Mouse (Mus musculus) stomach, postnatal 0 days (tissue): ENCODE measurements at regions not wholly inside any gene's neighbourhood (a gene's known extent, or its start where the extent isn't known, plus 50 kb on each side); places are given as distances from the start of the nearest gene placed in this dataset.

Source experiments
- CTCF ChIP-seq: IDR thresholded peaks from 2 replicates; pipeline ENCODE4 v1.5.1; 2016; ENCODE audit warnings: antibody characterized with exemption, low read depth, mild to moderate bottlenecking, moderate library complexity
- EP300 ChIP-seq: optimal IDR thresholded peaks from 2 replicates; pipeline ENCODE3; 2016; ENCODE audit warnings: antibody characterized with exemption

- no peak for TF ChIP-seq CTCF
- no peak for TF ChIP-seq EP300
Observed at GRCm38 (mm10) chr14:87261726-87262125, 120.7 kb upstream of the Diaph3 start.
